In genomic region chr10:41931962-41932361, GRCm38 (mm10) we compare ENCODE assay signal across 9 mouse cellular contexts.
DNase-seq lines count a peak whose midpoint lies in the region; ATAC-seq and TF ChIP-seq lines count a peak whose summit lies in the region.
"Had no signal": no experiment of that assay in that cellular context is flagged by ENCODE, and none has a peak within 500 bp of the region (broad histone marks: within the 10 kb centered on the region; RNA-seq: fewer than 3 reads in every experiment).

No protein-coding gene starts in this region.

- no peak for DNase-seq in heart, postnatal 0 days (ENCODE audit: low spot score)
- DNase-seq in cerebellum, postnatal 14 days, result peak; percentile 86 to 89
- peak; percentile 87 to 90 for DNase-seq in layer of hippocampus, adult 8-10 months (ENCODE audit: low spot score in 2 of 2)
- no peak for DNase-seq in spleen, postnatal 14 days (ENCODE audit: low spot score in 2 of 2)
- no peak for DNase-seq in adrenal gland, postnatal 36 days
- no peak for DNase-seq in kidney, postnatal 4 days
- DNase-seq: kidney, adult 8-10 months had no signal

- TF ChIP-seq CTCF in heart, postnatal 0 days (IDR thresholded peaks at IDR 0.05; ENCODE audit: low read depth), result no peak

- no peak for TF ChIP-seq EP300 in heart, postnatal 0 days (IDR thresholded peaks at IDR 0.05; ENCODE audit: low read depth)

- H3K36me3 ChIP-seq in heart, postnatal 0 days (replicated peaks; ENCODE audit: control insufficient read depth, insufficient read depth, low read length), result no peaks in the 10 kb centered on the region
- H3K36me3 ChIP-seq in heart, embryonic 12.5 days, result no peaks in the 10 kb centered on the region
- no peaks in the 10 kb centered on the region for H3K36me3 ChIP-seq in neural tube, embryonic 14.5 days (ENCODE audit: control insufficient read depth, insufficient read depth, low read length)

- WGBS in heart, postnatal 0 days, result 58% methylated on average over 12 of the region's 12 CpGs
- WGBS in heart, embryonic 12.5 days, result 85% methylated on average over 12 of the region's 12 CpGs
- 46% methylated on average over 12 of the region's 12 CpGs for WGBS in neural tube, embryonic 14.5 days

- no peak overlapping the region for H3K4me3 ChIP-seq in heart, postnatal 0 days (ENCODE audit: low read depth, low read length)
- no peak overlapping the region for H3K4me3 ChIP-seq in heart, embryonic 12.5 days
- no peak overlapping the region for H3K4me3 ChIP-seq in neural tube, embryonic 14.5 days (ENCODE audit: low read depth, low read length)

- no peak overlapping the region for H3K4me2 ChIP-seq in heart, postnatal 0 days (ENCODE audit: low read depth, low read length)
- H3K4me2 ChIP-seq in heart, embryonic 12.5 days, result no peak overlapping the region
- peak overlapping the region; percentile 27; the same call in 1 of the 2 replicates for H3K4me2 ChIP-seq in neural tube, embryonic 14.5 days (ENCODE audit: low read depth, low read length)

- no peak overlapping the region for H3K9ac ChIP-seq in heart, postnatal 0 days (replicated peaks; ENCODE audit: low read depth, low read length)
- no peak overlapping the region for H3K9ac ChIP-seq in heart, embryonic 12.5 days
- no peak overlapping the region for H3K9ac ChIP-seq in neural tube, embryonic 14.5 days (replicated peaks; ENCODE audit: low read depth, low read length)

- H3K27ac ChIP-seq in heart, postnatal 0 days (ENCODE audit: low read depth), result peak overlapping the region; percentile 60; the same call in 1 of the 2 replicates
- H3K27ac ChIP-seq in heart, embryonic 12.5 days (ENCODE audit: poor library complexity, severe bottlenecking), result no peak overlapping the region
- peak overlapping the region; percentile 64 for H3K27ac ChIP-seq in neural tube, embryonic 14.5 days (ENCODE audit: low read depth, low read length)

- ATAC-seq in heart, postnatal 0 days (ENCODE audit: insufficient read depth, low read depth), result no peak
- no peak for ATAC-seq in heart, embryonic 12.5 days (ENCODE audit: insufficient number of reproducible peaks, low FRiP score)
- ATAC-seq in neural tube, embryonic 14.5 days (ENCODE audit: low read depth), result no peak

- H3K4me1 ChIP-seq in heart, postnatal 0 days (ENCODE audit: control insufficient read depth, insufficient read depth), result peaks cover 45% of the 10 kb centered on the region
- peaks cover 59% of the 10 kb centered on the region for H3K4me1 ChIP-seq in heart, embryonic 12.5 days (replicated peaks)
- peaks cover 4% of the 10 kb centered on the region; the same call in 1 of the 2 replicates for H3K4me1 ChIP-seq in neural tube, embryonic 14.5 days (ENCODE audit: control insufficient read depth, insufficient read depth, low read length)

- no peaks in the 10 kb centered on the region for H3K9me3 ChIP-seq in heart, postnatal 0 days (replicated peaks; ENCODE audit: control insufficient read depth, low read length)
- no peaks in the 10 kb centered on the region for H3K9me3 ChIP-seq in heart, embryonic 12.5 days (replicated peaks)
- no peaks in the 10 kb centered on the region for H3K9me3 ChIP-seq in neural tube, embryonic 14.5 days (ENCODE audit: control insufficient read depth, low read length)

- H3K27me3 ChIP-seq in heart, postnatal 0 days (ENCODE audit: control insufficient read depth, insufficient read depth, low read length), result no peaks in the 10 kb centered on the region
- H3K27me3 ChIP-seq in heart, embryonic 12.5 days (replicated peaks), result no peaks in the 10 kb centered on the region
- H3K27me3 ChIP-seq in neural tube, embryonic 14.5 days (ENCODE audit: control insufficient read depth, insufficient read depth, low read length), result no peaks in the 10 kb centered on the region

Comparison
In these comparisons a context has a peak if more than half of its experiments do, and no peak if none do; other contexts are left out.
1. DNase-seq: peak in cerebellum, postnatal 14 days (2 of 2) and layer of hippocampus, adult 8-10 months (2 of 2); none in heart, postnatal 0 days (single experiment), spleen, postnatal 14 days (0 of 2), adrenal gland, postnatal 36 days (0 of 2) and kidney, postnatal 4 days (0 of 2).